Mouse (Mus musculus) thymus, adult 2 months (tissue): ENCODE measurements around the gene Josd2. TPM values are rescaled to one million over a fixed set of nuclear protein-coding genes. Genes with fewer than 3 reads are reported as not detected.

Source experiments
- DNase-seq: peaks from one replicate; pipeline ENCODE4 v3.0.0; 2021
- H3K27ac ChIP-seq: fragments of 200-500 bp; 2 replicates; pipeline ENCODE4 v1.5.1; 2012; ENCODE audit warnings: low read length, control low read depth; ENCODE audit not compliant: control insufficient read depth, insufficient read depth
- H3K27me3 ChIP-seq: fragments of 200-500 bp; 2 replicates; pipeline ENCODE4 v1.6.1; 2012; ENCODE audit warnings: mild to moderate bottlenecking, low read length, moderate library complexity, mixed read lengths; ENCODE audit not compliant: control insufficient read depth, insufficient read depth
- H3K36me3 ChIP-seq: fragments of 200-500 bp; 2 replicates; pipeline ENCODE4 v1.6.1; 2012; ENCODE audit warnings: mild to moderate bottlenecking, low read length, moderate library complexity; ENCODE audit not compliant: control insufficient read depth, insufficient read depth
- H3K4me1 ChIP-seq: fragments of 200-500 bp; replicated peaks from 2 replicates; pipeline ENCODE4 v1.6.1; 2012; ENCODE audit warnings: low read length; ENCODE audit not compliant: control insufficient read depth, insufficient read depth
- H3K4me3 ChIP-seq: fragments of 200-500 bp; 2 replicates; pipeline ENCODE4 v1.5.1; 2012; ENCODE audit warnings: mild to moderate bottlenecking, low read length, control low read depth, moderate library complexity; ENCODE audit not compliant: control insufficient read depth, insufficient read depth
- CTCF ChIP-seq: fragments of 200-500 bp; IDR thresholded peaks from 2 replicates; pipeline ENCODE4 v1.5.1; 2012; ENCODE audit warnings: mild to moderate bottlenecking, control low read depth, low read length, moderate library complexity, borderline replicate concordance; ENCODE audit not compliant: control insufficient read depth, poor library complexity, insufficient read depth; ENCODE audit errors: extremely low read depth
- POLR2A ChIP-seq: fragments of 200-500 bp; IDR thresholded peaks from 2 replicates; pipeline ENCODE4 v1.6.1; 2012; ENCODE audit warnings: mild to moderate bottlenecking, low read length, control low read depth, moderate library complexity; ENCODE audit not compliant: control insufficient read depth, poor library complexity, insufficient read depth; ENCODE audit errors: extremely low read depth
- WGBS: fragments of 180-500 bp; shearing (Covaris S2); methylation state at CpG from one replicate; pipeline ENCODE4 v1.1.7; 2018; 5-methylcytosine and 5-hydroxymethylcytosine counted together
- polyA plus RNA-seq: library from polyadenylated mRNA; depleted of rRNA; stranded (reverse); fragments of >200 nt; gene quantifications from 2 replicates; pipeline ENCODE4 v1.2.3, GENCODE M21; 2012; rRNA removed

The Josd2 gene
- polyA plus RNA-seq, 1 experiment, result 142 TPM

- Histone ChIP-seq H3K4me1 (peaks cover 6% of the 10 kb centered on the region; the same call in 1 of the 2 replicates), H3K27me3 (no peaks in the 10 kb centered on the region), H3K36me3 (no peaks in the 10 kb centered on the region), H3K27ac (no peak overlapping the region), H3K4me3 (no peak overlapping the region)
- 72% methylated on average over 3 of the region's 3 CpGs for WGBS
- DNase-seq, result no peak
- TF ChIP-seq POLR2A (no peak), CTCF (no peak)
Observed at GRCm38 (mm10) chr7:44520990-44521389, 53.2 kb downstream of the Josd2 start.

Other genes starting within 250 kb of the Josd2 start
- 21.7 and 27.1 TPM in 2 replicates for gene Klk1, start 242.6 kb upstream of the Josd2 start, polyA plus RNA-seq
- not detected in 2 replicates for gene Gm36864, start 231.8 kb upstream of the Josd2 start, polyA plus RNA-seq
- 2.4 and 3.6 TPM in 2 replicates for gene 1700028J19Rik, start 221.3 kb upstream of the Josd2 start, polyA plus RNA-seq
- gene 2410002F23Rik, start 221.3 kb upstream of the Josd2 start, polyA plus RNA-seq, result 173 and 177 TPM in 2 replicates
- 0.16 and 0.24 TPM in 2 replicates for gene Acp4, start 210.6 kb upstream of the Josd2 start, polyA plus RNA-seq
- 1.1 TPM in 1 of 2 replicates, not detected in the other for gene Gm15517, start 206.5 kb upstream of the Josd2 start, polyA plus RNA-seq
- 2.3 and 3.1 TPM in 2 replicates for gene Clec11a, start 161.1 kb upstream of the Josd2 start, polyA plus RNA-seq
- gene Shank1, start 157.7 kb upstream of the Josd2 start, polyA plus RNA-seq, result 1.1 and 1.9 TPM in 2 replicates
- gene Syt3, start 83.9 kb upstream of the Josd2 start, polyA plus RNA-seq, result 2.5 and 2.7 TPM in 2 replicates
- 1.8 and 2.1 TPM in 2 replicates for gene 1700008O03Rik, start 82.2 kb upstream of the Josd2 start, polyA plus RNA-seq
- 0.84 and 1.4 TPM in 2 replicates for gene Lrrc4b, start 39.0 kb upstream of the Josd2 start, polyA plus RNA-seq
- 0.32 and 1.6 TPM in 2 replicates for gene Aspdh, start 2.6 kb upstream of the Josd2 start, polyA plus RNA-seq
- gene Emc10, start 28.5 kb downstream of the Josd2 start, polyA plus RNA-seq, result 378 and 406 TPM in 2 replicates
- gene Fam71e1, start 28.6 kb downstream of the Josd2 start, polyA plus RNA-seq, result 7.8 and 9.4 TPM in 2 replicates
- gene Mybpc2, start 56.7 kb downstream of the Josd2 start, polyA plus RNA-seq, result 0.53 and 0.55 TPM in 2 replicates
- gene Spib, start 64.1 kb downstream of the Josd2 start, polyA plus RNA-seq, result 40.3 and 43.3 TPM in 2 replicates
- 208 and 235 TPM in 2 replicates for gene Pold1, start 80.9 kb downstream of the Josd2 start, polyA plus RNA-seq
- gene Nr1h2, start 86.0 kb downstream of the Josd2 start, polyA plus RNA-seq, result 302 and 308 TPM in 2 replicates
- 28.0 and 32.0 TPM in 2 replicates for gene Napsa, start 104.4 kb downstream of the Josd2 start, polyA plus RNA-seq
- 0.82 and 1.0 TPM in 2 replicates for gene Kcnc3, start 122.7 kb downstream of the Josd2 start, polyA plus RNA-seq
- 1.9 and 3.7 TPM in 2 replicates for gene Myh14, start 202.9 kb downstream of the Josd2 start, polyA plus RNA-seq
- not detected in 2 replicates for gene Izumo2, start 240.8 kb downstream of the Josd2 start, polyA plus RNA-seq